Mouse (Mus musculus): ENCODE measurements around the gene Ddb1. TPM values are rescaled to one million over a fixed set of nuclear protein-coding genes. Genes with fewer than 3 reads are reported as not detected.

The Ddb1 gene
- polyA plus RNA-seq (2012; rRNA removed; ENCODE audit: low replicate concordance) = 42.1 and 52.2 TPM in 2 replicates

DNA sequence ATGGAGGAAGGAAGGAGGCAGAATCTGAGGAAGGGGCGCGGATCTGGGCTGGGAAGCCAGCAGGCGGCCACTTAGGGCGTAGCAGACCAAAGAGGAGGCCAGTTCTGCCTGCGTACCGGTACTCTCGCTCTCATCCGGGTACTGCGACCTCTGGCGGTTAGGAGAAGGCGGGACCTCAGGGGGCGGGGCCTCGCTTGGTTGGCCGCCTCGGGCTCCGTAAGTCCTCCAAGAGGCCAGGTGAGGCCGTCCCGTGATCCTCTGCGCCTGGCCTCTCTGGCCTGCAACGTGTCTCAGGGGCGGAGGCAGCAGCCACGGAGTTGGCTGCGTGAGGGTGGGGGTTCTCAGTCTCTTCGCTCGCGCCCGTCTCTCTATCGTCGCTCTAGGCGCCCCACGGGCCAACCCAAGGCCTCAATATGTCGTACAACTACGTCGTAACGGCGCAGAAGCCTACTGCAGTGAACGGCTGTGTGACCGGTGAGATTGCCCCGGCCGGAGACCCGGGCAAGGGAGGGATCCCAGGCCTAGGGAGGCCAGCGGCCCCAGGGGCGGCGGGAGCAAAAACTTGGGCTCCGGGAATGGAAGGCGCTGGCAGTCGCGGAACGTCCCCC, at the start of gene Ddb1, which contains the start of gene Tkfc:
Ddb1 (plus strand) TSS at position 35 of the 608 bp plus-strand sequence.
Tkfc (minus strand) TSS at position 362 of the 608 bp plus-strand sequence.

DNA sequence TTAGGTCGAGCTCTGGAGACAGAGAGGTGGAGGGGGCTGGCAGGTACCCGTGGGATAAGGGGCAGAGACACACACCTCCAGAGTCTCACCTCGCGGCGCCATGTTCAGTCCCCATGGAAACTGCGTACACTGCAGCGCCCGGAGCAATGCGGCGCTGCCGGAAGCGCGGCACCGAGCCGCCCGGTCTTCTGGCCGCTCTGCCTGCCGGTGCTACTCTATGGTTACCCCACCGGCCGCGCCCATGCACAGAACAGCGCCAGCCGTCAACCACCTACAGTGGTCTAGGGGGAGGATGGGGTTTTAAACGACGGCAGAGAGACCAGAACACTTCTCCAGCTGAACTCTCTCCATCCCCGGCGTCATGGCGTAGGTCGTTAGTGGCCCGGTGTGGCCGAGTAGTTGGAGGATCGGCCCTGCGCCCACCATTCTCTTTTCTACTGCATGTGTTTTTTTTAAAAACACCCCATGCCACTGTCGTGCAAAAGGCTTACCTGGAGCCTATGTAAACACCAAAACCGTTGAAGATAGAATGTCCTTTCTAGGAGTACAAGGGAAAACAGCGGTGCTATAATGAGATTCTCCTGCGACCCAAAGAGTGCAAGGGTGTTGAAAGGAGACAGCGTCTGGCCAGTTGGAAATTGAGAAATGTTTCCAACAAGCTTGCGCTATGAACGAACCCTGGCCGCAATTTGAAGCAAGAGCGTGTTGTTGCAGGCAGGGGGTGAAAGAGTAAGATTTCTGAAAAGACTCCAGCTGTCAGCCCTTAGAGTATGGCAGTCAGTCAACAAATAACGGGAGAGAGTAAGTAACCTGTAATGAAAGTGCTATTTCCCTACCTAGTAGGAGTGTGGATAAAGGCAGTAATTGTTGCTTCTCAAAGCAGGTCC, 49.3 kb upstream of the Ddb1 start, which contains the start of gene Tmem216:
Tmem216 (minus strand) TSS at position 615 of the 887 bp plus-strand sequence.

DNA sequence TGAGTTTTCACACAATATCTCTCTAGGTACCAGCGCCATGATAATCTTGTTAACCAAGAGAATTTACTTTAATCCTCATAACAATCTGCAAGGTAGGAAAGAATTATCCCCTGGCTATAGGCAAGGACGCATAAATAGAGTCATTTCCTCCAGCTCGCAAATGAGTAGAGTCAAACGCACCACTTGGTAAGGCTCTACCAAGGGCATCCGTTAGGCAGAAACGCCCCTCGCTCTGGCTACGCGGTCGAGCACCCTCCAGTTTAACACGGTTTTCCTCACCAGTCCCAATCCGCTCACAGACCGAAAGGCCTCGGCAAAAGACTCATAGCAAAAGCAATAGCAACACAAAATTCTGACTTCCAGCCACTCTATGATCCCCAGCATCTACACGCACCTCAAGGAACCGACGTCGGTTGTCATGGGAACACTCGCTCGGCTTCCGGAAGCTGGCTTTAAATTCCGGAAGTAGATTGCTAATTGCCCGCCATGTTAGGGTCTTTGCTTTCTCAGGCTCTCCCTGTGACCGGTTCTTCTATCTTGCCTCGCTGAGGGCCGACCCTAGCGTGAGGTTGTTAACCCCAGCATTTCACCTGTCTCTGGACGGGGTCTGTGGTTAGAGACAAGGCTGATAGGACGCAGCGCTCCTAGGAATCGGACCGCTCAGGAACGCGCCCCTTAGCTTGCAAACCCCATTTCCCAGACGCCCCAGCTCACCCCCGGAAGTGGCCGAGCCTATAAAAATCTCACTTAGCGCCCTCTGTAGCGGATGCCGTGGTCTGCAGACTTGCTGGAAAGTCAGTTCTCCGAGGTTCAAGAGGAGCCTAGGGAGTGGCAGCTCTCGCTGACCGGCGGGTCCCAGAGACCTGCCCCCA, 28.2 kb upstream of the Ddb1 start, which contains the start of the genes Cyb561a3 and Tmem138:
Cyb561a3 (plus strand) TSS at position 483 of the 872 bp plus-strand sequence.
Tmem138 (minus strand) TSS at position 673 of the 872 bp plus-strand sequence.

DNA sequence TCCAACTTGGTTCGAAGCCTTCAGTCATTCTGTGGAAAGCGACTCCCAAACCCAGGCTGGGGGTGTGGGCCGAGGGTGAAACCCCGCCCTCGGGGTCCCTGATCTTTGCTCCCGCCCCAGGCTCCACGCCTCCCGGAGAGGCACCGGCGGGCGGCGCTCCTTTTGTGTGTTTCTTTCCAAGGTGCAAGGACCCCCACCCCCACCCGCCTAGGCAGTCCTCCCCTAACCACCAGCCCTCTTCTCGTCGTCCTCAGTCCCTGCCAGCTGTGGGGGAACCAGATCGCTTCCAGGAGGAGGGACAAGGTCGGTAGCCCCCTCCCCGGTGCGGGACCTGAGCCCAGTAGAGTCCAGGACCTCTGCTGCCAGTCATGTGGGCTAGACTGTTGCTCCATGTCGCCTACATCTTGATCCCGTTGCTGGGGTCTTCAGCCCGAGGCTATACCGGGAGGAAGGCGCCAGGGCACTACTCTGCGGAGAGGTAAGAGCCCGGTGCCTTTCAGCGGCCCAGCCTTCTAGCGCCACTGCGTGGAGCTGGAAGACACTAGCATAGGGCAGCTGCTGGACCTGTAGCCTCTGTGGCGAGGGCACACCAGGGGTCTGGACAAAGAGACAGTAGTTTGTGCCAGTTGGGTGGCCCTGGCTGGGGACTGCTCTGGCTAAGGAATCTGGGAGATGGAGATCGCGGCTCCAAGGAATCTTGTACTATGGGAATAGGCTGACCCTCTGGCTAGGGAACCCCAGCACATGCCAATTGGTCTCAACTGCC, 29.2 kb downstream of the Ddb1 start, which contains the start of gene Vwce:
Vwce (plus strand) TSS at position 108 of the 766 bp plus-strand sequence.

DNA sequence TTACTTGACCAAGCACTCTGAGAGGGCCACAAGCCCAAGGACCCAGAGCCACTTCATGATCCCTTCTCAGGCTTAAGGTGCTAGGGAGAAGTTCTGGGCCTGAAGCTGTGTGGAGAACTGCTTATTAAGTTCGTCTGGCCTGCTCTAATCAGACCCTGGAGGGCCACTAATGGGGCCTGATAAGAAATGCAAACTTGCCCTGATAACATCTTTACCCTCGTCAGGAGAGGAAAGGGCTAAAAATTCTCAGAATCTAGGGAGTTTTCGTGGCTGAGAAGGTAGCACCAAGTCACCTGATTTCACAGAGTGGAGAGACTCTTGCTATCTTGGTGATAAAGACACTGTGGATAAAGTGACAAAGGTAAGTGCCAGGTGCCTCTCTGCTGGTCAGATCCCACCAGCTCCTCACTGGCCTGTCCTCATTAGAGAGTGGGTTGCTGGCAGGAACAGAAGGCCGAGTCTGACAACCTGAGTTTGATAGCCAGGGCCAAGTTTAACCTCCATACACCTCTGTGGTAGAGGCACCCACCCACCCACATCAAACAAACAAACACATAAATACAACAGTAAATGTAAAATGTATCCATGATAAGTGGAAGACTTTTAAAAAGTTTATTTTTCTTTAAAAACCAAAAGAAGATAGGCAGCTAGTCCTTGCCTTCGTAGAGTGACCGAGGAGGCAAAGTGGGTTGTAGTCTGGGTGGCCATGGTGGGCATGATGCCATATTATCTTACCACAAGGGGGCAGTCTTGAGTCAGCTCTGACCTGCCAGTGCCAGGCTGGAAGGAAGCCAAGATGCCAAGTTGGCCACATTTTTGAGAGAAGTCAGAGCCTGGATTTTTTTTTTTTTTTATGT, 73.0 kb downstream of the Ddb1 start, which contains the start of gene Pga5:
Pga5 (minus strand) TSS at position 157 of the 857 bp plus-strand sequence.

Other genes with a start within 250 kb of the Ddb1 start
- 3.0 and 3.9 TPM in 2 replicates for gene Syt7, start 216.2 kb upstream of the Ddb1 start, polyA plus RNA-seq (2012; rRNA removed; ENCODE audit: low replicate concordance)
- gene Lrrc10b, start 147.9 kb upstream of the Ddb1 start, polyA plus RNA-seq (2012; rRNA removed; ENCODE audit: low replicate concordance) = 5.3 and 5.9 TPM in 2 replicates
- 0.70 and 1.2 TPM in 2 replicates for gene Ppp1r32, start 122.4 kb upstream of the Ddb1 start, polyA plus RNA-seq (2012; rRNA removed; ENCODE audit: low replicate concordance)
- gene Cpsf7, start 80.1 kb upstream of the Ddb1 start, polyA plus RNA-seq (2012; rRNA removed; ENCODE audit: low replicate concordance) = 12.5 and 20.9 TPM in 2 replicates
- gene Sdhaf2, start 79.2 kb upstream of the Ddb1 start, polyA plus RNA-seq (2012; rRNA removed; ENCODE audit: low replicate concordance) = 5.4 and 7.1 TPM in 2 replicates
- 3.5 and 6.8 TPM in 2 replicates for gene Tmem216, start 49.1 kb upstream of the Ddb1 start, polyA plus RNA-seq (2012; rRNA removed; ENCODE audit: low replicate concordance)
- 28.9 and 29.9 TPM in 2 replicates for gene Cyb561a3, start 28.2 kb upstream of the Ddb1 start, polyA plus RNA-seq (2012; rRNA removed; ENCODE audit: low replicate concordance)
- 3.3 and 3.4 TPM in 2 replicates for gene Tmem138, start 28.0 kb upstream of the Ddb1 start, polyA plus RNA-seq (2012; rRNA removed; ENCODE audit: low replicate concordance)
- gene Tkfc, start 327 bp downstream of the Ddb1 start, polyA plus RNA-seq (2012; rRNA removed; ENCODE audit: low replicate concordance) = 242 and 263 TPM in 2 replicates
- gene Vwce, start 28.9 kb downstream of the Ddb1 start, polyA plus RNA-seq (2012; rRNA removed; ENCODE audit: low replicate concordance) = 20.3 and 21.3 TPM in 2 replicates
- gene Pga5, start 72.7 kb downstream of the Ddb1 start, polyA plus RNA-seq (2012; rRNA removed; ENCODE audit: low replicate concordance) = 0.27 TPM in 1 of 2 replicates, not detected in the other
- 35.7 and 46.3 TPM in 2 replicates for gene Vps37c, start 83.4 kb downstream of the Ddb1 start, polyA plus RNA-seq (2012; rRNA removed; ENCODE audit: low replicate concordance)
- gene Cd5, start 133.7 kb downstream of the Ddb1 start, polyA plus RNA-seq (2012; rRNA removed; ENCODE audit: low replicate concordance) = 1.0 and 2.7 TPM in 2 replicates
- 1.4 and 4.2 TPM in 2 replicates for gene Cd6, start 224.7 kb downstream of the Ddb1 start, polyA plus RNA-seq (2012; rRNA removed; ENCODE audit: low replicate concordance)
- 7.1 and 18.1 TPM in 2 replicates for gene Slc15a3, start 234.4 kb downstream of the Ddb1 start, polyA plus RNA-seq (2012; rRNA removed; ENCODE audit: low replicate concordance)

Data from duodenum, adult 2 months (tissue).